Mouse (Mus musculus): Measurements from ENCODE around the gene Cox17.

DNA sequence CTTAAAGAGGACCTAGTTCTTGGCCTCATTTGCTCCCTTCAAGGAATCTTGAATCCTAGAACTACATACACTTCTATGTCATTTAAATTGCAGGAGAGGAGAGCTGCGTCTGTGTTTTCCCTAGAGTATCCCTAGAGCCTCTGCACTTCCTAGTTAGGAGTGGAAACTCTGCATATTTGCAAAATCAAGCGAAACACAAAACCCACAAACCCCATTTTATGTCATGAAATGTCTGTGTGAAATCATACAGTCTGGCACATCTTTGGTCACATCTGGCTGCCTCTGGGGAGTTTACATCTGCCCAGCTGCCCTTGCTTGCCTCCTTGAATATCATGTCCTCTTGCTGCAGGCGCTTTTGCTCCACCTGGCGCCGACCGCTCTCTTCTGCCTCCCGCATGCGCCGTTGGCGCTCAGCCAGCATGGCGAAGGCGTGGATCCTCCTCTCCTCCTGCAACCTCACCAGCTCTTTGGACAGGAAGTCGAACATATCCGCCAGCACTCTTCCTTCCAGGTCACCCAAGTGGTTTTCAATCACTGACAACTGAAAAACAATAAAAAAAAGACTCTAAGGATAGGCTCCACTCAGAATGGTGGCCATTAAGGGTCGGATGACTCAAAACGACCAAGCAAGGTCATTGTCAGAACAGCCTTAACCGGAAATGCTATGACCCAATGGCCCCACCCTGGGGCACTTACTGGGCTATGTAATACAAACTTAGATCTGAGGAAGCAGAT lies 42.2 kb upstream of the Cox17 start:
- TF ChIP-seq CTCF (IDR thresholded peaks at IDR 0.05; ENCODE audit: low read depth, low read length), result no peak
- TF ChIP-seq POLR2A (IDR thresholded peaks at IDR 0.05; ENCODE audit: borderline replicate concordance, low read depth, low read length), result no peak

All from bone marrow macrophage, adult 2 months (primary cell).